Mouse (Mus musculus) heart, embryonic 13.5 days (tissue): Measurements from ENCODE around the gene Pitpnm1. TPM values are rescaled to one million over a fixed set of nuclear protein-coding genes. Genes with fewer than 3 reads are reported as not detected.
A peak's percentile ranks its signal among the peaks of the same experiment; 100 is the strongest.
"Not testable (repeated sequence)": the region's sequence is repeated elsewhere in the genome, so short reads cannot be mapped to it uniquely, and the experiment has no call there.

Experiments used
- ATAC-seq: fragments of 200-750 bp; cut with Nextera tagmentation; 2 replicates; pipeline ENCODE4 v1.8.0; 2017; ENCODE audit warnings: moderate TSS enrichment; ENCODE audit not compliant: insufficient number of reproducible peaks, low FRiP score, low TSS enrichment; ENCODE audit errors: extremely low read depth
- H3K27ac ChIP-seq: fragments of 300-500 bp; sonication (generic); replicated peaks from 2 replicates; pipeline ENCODE4 v1.5.1; 2015; ENCODE audit warnings: moderate library complexity, mild to moderate bottlenecking, inconsistent platforms
- H3K27me3 ChIP-seq: fragments of 300-500 bp; sonication (generic); replicated peaks from 2 replicates; pipeline ENCODE4 v1.6.1; 2015; ENCODE audit warnings: mild to moderate bottlenecking, inconsistent platforms
- H3K36me3 ChIP-seq: fragments of 300-500 bp; sonication (generic); 2 replicates; pipeline ENCODE4 v1.6.1; 2015; ENCODE audit warnings: mild to moderate bottlenecking, inconsistent platforms
- H3K4me1 ChIP-seq: fragments of 300-500 bp; sonication (generic); 2 replicates; pipeline ENCODE4 v1.6.1; 2015; ENCODE audit warnings: inconsistent platforms
- H3K4me2 ChIP-seq: fragments of 300-500 bp; sonication (generic); 2 replicates; pipeline ENCODE4 v1.6.1; 2015; ENCODE audit warnings: inconsistent platforms, mild to moderate bottlenecking, moderate library complexity
- H3K4me3 ChIP-seq: fragments of 300-500 bp; sonication (generic); 2 replicates; pipeline ENCODE4 v1.5.1; 2015; ENCODE audit warnings: moderate library complexity, mild to moderate bottlenecking, inconsistent platforms
- H3K9ac ChIP-seq: fragments of 300-500 bp; sonication (generic); 2 replicates; pipeline ENCODE4 v1.6.1; 2015; ENCODE audit warnings: inconsistent platforms, mild to moderate bottlenecking, moderate library complexity
- H3K9me3 ChIP-seq: fragments of 300-500 bp; sonication (generic); 2 replicates; pipeline ENCODE4 v1.6.1; 2016; ENCODE audit warnings: inconsistent platforms
- WGBS: fragments of 180-500 bp; shearing (Covaris S2); methylation state at CpG from one replicate; pipeline ENCODE4 v1.1.7; 2015; ENCODE audit warnings: mixed read lengths; 5-methylcytosine and 5-hydroxymethylcytosine counted together
- polyA plus RNA-seq: library from polyadenylated mRNA; unstranded; fragments of >200 nt; fragmentation: Nextera tagmentation; extraction: Ambion mirVana; gene quantifications from 2 replicates; pipeline ENCODE4 v1.2.1, GENCODE M21; 2015

Pitpnm1 gene
- polyA plus RNA-seq, 1 experiment from 2014 or later: 18.2 TPM

DNA sequence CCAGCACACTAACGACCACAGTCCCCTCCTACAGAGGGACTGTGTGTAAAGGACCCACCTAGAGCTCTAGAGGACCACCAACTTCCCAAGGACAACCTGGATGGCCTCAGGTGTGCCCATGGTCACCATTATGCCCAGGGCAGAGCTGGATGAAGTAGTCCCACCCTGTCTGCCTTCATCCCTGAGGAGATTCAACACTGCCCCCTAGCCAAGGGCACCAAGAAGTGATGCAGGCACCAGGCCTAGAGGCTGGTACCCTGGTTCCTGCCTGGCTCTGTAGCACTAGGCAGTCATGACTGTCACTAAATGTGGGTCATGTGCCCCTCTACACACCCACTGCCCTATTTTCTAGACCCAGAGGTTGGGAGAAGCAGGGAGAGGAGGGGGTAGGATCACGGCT lies 32.0 kb downstream of the Pitpnm1 start:
- H3K4me2 ChIP-seq: no peak overlapping the region
- no peaks in the 10 kb centered on the region for H3K9me3 ChIP-seq
- H3K9ac ChIP-seq: no peak overlapping the region
- no peak overlapping the region for H3K4me3 ChIP-seq
- peaks cover 20% of the 10 kb centered on the region for H3K4me1 ChIP-seq
- H3K27me3 ChIP-seq: peaks cover 3% of the 10 kb centered on the region; the same call in 1 of the 2 replicates
- 87% methylated on average over 2 of the region's 2 CpGs for WGBS
- no peak overlapping the region for H3K27ac ChIP-seq
- ATAC-seq: no peak
- H3K36me3 ChIP-seq: peaks cover 57% of the 10 kb centered on the region

GRCm38 (mm10) chr19:4134354-4134753 lies 34.6 kb downstream of the Pitpnm1 start:
- Histone ChIP-seq H3K4me2 (no peak overlapping the region), H3K27ac (no peak overlapping the region), H3K36me3 (peaks cover 37% of the 10 kb centered on the region), H3K4me3 (no peak overlapping the region), H3K9me3 (no peaks in the 10 kb centered on the region), H3K4me1 (peaks cover 11% of the 10 kb centered on the region), H3K27me3 (peaks cover 17% of the 10 kb centered on the region; the same call in 1 of the 2 replicates), H3K9ac (no peak overlapping the region)
- no peak for ATAC-seq
- 81% methylated on average over 4 of the region's 4 CpGs for WGBS

GRCm38 (mm10) chr19:4135229-4135962 lies 35.6 kb downstream of the Pitpnm1 start:
- H3K4me2 ChIP-seq, ATAC-seq, H3K9me3 ChIP-seq, H3K9ac ChIP-seq, H3K4me3 ChIP-seq, H3K4me1 ChIP-seq, H3K27ac ChIP-seq: not testable (repeated sequence)
- H3K27me3 ChIP-seq: peaks cover 19% of the 10 kb centered on the region; the same call in 1 of the 2 replicates
- WGBS: 83% methylated on average over 6 of the region's 6 CpGs
- H3K36me3 ChIP-seq: peaks cover 28% of the 10 kb centered on the region

GRCm38 (mm10) chr19:4135963-4136345 lies 36.2 kb downstream of the Pitpnm1 start:
- Histone ChIP-seq H3K27me3 (peaks cover 19% of the 10 kb centered on the region; the same call in 1 of the 2 replicates), H3K36me3 (peaks cover 26% of the 10 kb centered on the region)
- ATAC-seq, H3K4me3 ChIP-seq, H3K9ac ChIP-seq, H3K9me3 ChIP-seq, H3K27ac ChIP-seq, H3K4me1 ChIP-seq, H3K4me2 ChIP-seq: not testable (repeated sequence)
- WGBS: 15% methylated on average over 8 of the region's 8 CpGs

GRCm38 (mm10) chr19:4136463-4136862 lies 36.7 kb downstream of the Pitpnm1 start:
- no peak overlapping the region for H3K4me2 ChIP-seq
- no peak for ATAC-seq
- H3K4me3 ChIP-seq: no peak overlapping the region
- WGBS: 70% methylated on average over 5 of the region's 5 CpGs
- 0 out of 2 replicates have a peak, but pooled peaks cover 3% of the 10 kb centered on the region for H3K4me1 ChIP-seq
- no peak overlapping the region for H3K27ac ChIP-seq
- no peak overlapping the region for H3K9ac ChIP-seq
- peaks cover 19% of the 10 kb centered on the region; the same call in 1 of the 2 replicates for H3K27me3 ChIP-seq
- no peaks in the 10 kb centered on the region for H3K9me3 ChIP-seq
- H3K36me3 ChIP-seq: peaks cover 21% of the 10 kb centered on the region

DNA sequence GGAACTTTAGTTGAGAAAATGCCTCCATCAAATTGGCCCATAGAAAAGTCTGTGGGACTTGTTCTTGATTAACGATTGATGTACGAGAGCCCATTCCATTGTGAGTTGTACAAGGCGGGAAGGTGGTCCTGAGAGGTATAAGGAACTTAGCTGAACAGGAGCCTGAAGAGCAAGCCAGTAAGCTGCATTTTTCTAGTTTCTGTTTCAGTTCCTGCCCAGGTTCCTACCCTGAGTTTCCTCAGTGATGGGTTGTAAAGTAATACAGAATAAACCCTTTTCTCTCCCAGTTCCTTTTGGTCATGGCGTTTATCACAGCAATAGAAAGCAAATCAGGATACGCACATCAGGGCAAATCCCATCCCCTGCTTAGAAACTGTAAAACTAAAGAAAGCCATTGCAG lies 38.1 kb downstream of the Pitpnm1 start:
- WGBS: 79% methylated on average over 5 of the region's 5 CpGs
- Histone ChIP-seq H3K27me3 (peaks cover 19% of the 10 kb centered on the region; the same call in 1 of the 2 replicates), H3K4me2 (no peak overlapping the region), H3K27ac (no peak overlapping the region), H3K9me3 (no peaks in the 10 kb centered on the region), H3K4me3 (no peak overlapping the region), H3K9ac (no peak overlapping the region), H3K36me3 (peaks cover 7% of the 10 kb centered on the region), H3K4me1 (0 out of 2 replicates have a peak, but pooled peaks cover 3% of the 10 kb centered on the region)
- no peak for ATAC-seq

GRCm38 (mm10) chr19:4139446-4139845 lies 39.6 kb downstream of the Pitpnm1 start, which contains the start of gene Gpr152:
Gene Gpr152 (plus strand): TSS chr19:4139787.
- WGBS: 77% methylated on average over 2 of the region's 2 CpGs
- H3K9ac ChIP-seq: peak within 1 kb of the TSS; percentile 28
- no peak for ATAC-seq

DNA sequence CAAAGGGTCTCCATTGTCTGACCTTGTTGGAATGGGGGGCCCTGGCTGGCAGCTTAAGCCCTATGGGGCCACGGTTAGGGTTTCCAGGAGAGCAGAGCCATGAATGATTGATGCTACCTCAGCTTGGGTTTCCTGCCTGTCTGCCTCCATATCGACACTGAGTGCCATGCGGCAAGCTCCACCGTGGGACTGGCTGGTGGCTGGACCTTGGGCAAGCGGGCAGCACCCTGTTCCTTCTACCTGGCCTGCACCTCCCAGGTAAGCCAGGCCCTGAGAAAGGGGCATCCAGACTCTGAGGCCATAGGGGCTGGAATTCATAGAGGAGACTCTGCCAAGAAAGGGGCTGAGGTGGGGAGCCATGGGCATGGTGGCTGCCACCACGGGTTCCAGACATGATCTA lies 40.3 kb downstream of the Pitpnm1 start:
- Histone ChIP-seq H3K4me3 (no peak overlapping the region), H3K4me2 (no peak overlapping the region), H3K9ac (no peak overlapping the region; the same call in none of the 2 replicates), H3K9me3 (no peaks in the 10 kb centered on the region), H3K27ac (no peak overlapping the region), H3K4me1 (0 out of 2 replicates have a peak, but pooled peaks cover 3% of the 10 kb centered on the region), H3K36me3 (no peaks in the 10 kb centered on the region), H3K27me3 (peaks cover 19% of the 10 kb centered on the region; the same call in 1 of the 2 replicates)
- 71% methylated on average over 6 of the region's 6 CpGs for whole genome bisulfite sequencing
- ATAC-seq: no peak

More at GRCm38 (mm10) chr19:4139446-4139845, 39.6 kb downstream of the Pitpnm1 start, which contains the start of gene Gpr152:
- H3K9me3 ChIP-seq: no peaks in the 10 kb centered on the region
- H3K4me1 ChIP-seq: 0 out of 2 replicates have a peak, but pooled peaks cover 3% of the 10 kb centered on the region
- peaks cover 19% of the 10 kb centered on the region; the same call in 1 of the 2 replicates for H3K27me3 ChIP-seq
- no peak within 1 kb of the TSS for H3K4me2 ChIP-seq
- H3K36me3 ChIP-seq: no peaks in the 10 kb centered on the region
- no peak within 1 kb of the TSS for H3K4me3 ChIP-seq
- no peak within 1 kb of the TSS for H3K27ac ChIP-seq

GRCm38 (mm10) chr19:4142416-4143173 lies 42.8 kb downstream of the Pitpnm1 start:
- Histone ChIP-seq H3K27ac (no peak overlapping the region), H3K9me3 (peaks cover 5% of the 10 kb centered on the region; the same call in 1 of the 2 replicates)
- 85% methylated on average over 18 of the region's 18 CpGs for WGBS

GRCm38 (mm10) chr19:4143759-4144268 lies 44.0 kb downstream of the Pitpnm1 start, which contains the start of gene Cabp4:
Gene Cabp4 (minus strand): TSS chr19:4144033.
- no peak within 1 kb of the TSS for H3K9ac ChIP-seq
- peaks cover 8% of the 10 kb centered on the region for H3K4me1 ChIP-seq
- 0 out of 2 replicates have a peak, but pooled peaks cover 4% of the 10 kb centered on the region for H3K27me3 ChIP-seq
- WGBS: 67% methylated on average over 7 of the region's 7 CpGs
- no peak within 1 kb of the TSS for H3K4me3 ChIP-seq
- no peak within 1 kb of the TSS for H3K4me2 ChIP-seq
- no peak for ATAC-seq
- peaks cover 5% of the 10 kb centered on the region; the same call in 1 of the 2 replicates for H3K9me3 ChIP-seq
- no peaks in the 10 kb centered on the region for H3K36me3 ChIP-seq
- H3K27ac ChIP-seq: no peak within 1 kb of the TSS

More at GRCm38 (mm10) chr19:4142416-4143173, 42.8 kb downstream of the Pitpnm1 start:
- H3K9ac ChIP-seq: no peak overlapping the region
- 0 out of 2 replicates have a peak, but pooled peaks cover 9% of the 10 kb centered on the region for H3K27me3 ChIP-seq
- H3K36me3 ChIP-seq: no peaks in the 10 kb centered on the region
- H3K4me1 ChIP-seq: peaks cover 3% of the 10 kb centered on the region; the same call in 1 of the 2 replicates
- no peak overlapping the region for H3K4me3 ChIP-seq
- ATAC-seq: no peak
- no peak overlapping the region for H3K4me2 ChIP-seq
